Mouse (Mus musculus) forebrain, postnatal 0 days (tissue): Measurements from ENCODE around the gene Ube2o. TPM values are rescaled to one million over a fixed set of nuclear protein-coding genes. Genes with fewer than 3 reads are reported as not detected.

Experiments used
- ATAC-seq: fragments of 200-750 bp; cut with Nextera tagmentation; 2 replicates; pipeline ENCODE4 v1.8.0; 2017; ENCODE audit warnings: mild to moderate bottlenecking, moderate library complexity
- DNase-seq: peaks from one replicate; pipeline ENCODE4 v3.0.0-alpha.2; 2015
- H3K27ac ChIP-seq: fragments of 300-500 bp; sonication (generic); 2 replicates; pipeline ENCODE4 v1.5.1; 2014; ENCODE audit warnings: low read depth, mild to moderate bottlenecking, antibody characterized with exemption, low read length, moderate library complexity, mixed read lengths
- H3K27me3 ChIP-seq: fragments of 300-500 bp; sonication (generic); 2 replicates; pipeline ENCODE4 v1.6.1; 2014; ENCODE audit warnings: mild to moderate bottlenecking, low read length, mixed read lengths; ENCODE audit not compliant: insufficient read depth
- H3K36me3 ChIP-seq: fragments of 300-500 bp; sonication (generic); 2 replicates; pipeline ENCODE4 v1.6.1; 2014; ENCODE audit warnings: mild to moderate bottlenecking, moderate library complexity; ENCODE audit not compliant: insufficient read depth
- H3K4me1 ChIP-seq: fragments of 300-500 bp; sonication (generic); 2 replicates; pipeline ENCODE4 v1.6.1; 2014; ENCODE audit warnings: antibody characterized with exemption; ENCODE audit not compliant: insufficient read depth
- H3K4me2 ChIP-seq: fragments of 300-500 bp; sonication (generic); 2 replicates; pipeline ENCODE4 v1.6.1; 2014; ENCODE audit warnings: low read depth, mild to moderate bottlenecking, moderate library complexity
- H3K4me3 ChIP-seq: fragments of 300-500 bp; sonication (generic); 2 replicates; pipeline ENCODE4 v1.5.1; 2014; ENCODE audit warnings: low read depth, low read length, mixed read lengths
- H3K9ac ChIP-seq: fragments of 300-500 bp; sonication (generic); 2 replicates; pipeline ENCODE4 v1.6.1; 2014; ENCODE audit warnings: mild to moderate bottlenecking
- H3K9me3 ChIP-seq: fragments of 300-500 bp; sonication (generic); 2 replicates; pipeline ENCODE4 v1.6.1; 2016; ENCODE audit warnings: low read length
- CTCF ChIP-seq: sonication (generic); IDR thresholded peaks from 2 replicates; pipeline ENCODE4 v1.5.1; 2016; ENCODE audit warnings: antibody characterized with exemption, control low read depth, low read depth
- WGBS: fragments of 180-500 bp; shearing (Covaris S2); extraction: QIAGEN DNeasy Blood & Tissue Kit; methylation state at CpG from one replicate; pipeline ENCODE4 v1.1.7; 2014; 5-methylcytosine and 5-hydroxymethylcytosine counted together
- polyA plus RNA-seq: library from polyadenylated mRNA; unstranded; fragments of >200 nt; fragmentation: Nextera tagmentation; extraction: Ambion mirVana; gene quantifications from 2 replicates; pipeline ENCODE4 v1.2.1, GENCODE M21; 2015
- total RNA-seq: library from RNA; depleted of rRNA; stranded (reverse); fragments of >200 nt; gene quantifications from 2 replicates; pipeline ENCODE4 v1.2.3, GENCODE M21; 2014; rRNA removed

Gene Ube2o
- total RNA-seq (81.3 and 94.1 TPM in 2 replicates), polyA plus RNA-seq (26.6 and 32.1 TPM in 2 replicates)

- Histone ChIP-seq H3K4me3 (peak within 1 kb of the TSS; percentile 98), H3K36me3 (no peaks in the 10 kb centered on the region), H3K9me3 (no peaks in the 10 kb centered on the region), H3K27ac (peak within 1 kb of the TSS; percentile 93), H3K27me3 (no peaks in the 10 kb centered on the region), H3K4me1 (peaks cover 12% of the 10 kb centered on the region; the same call in 1 of the 2 replicates), H3K4me2 (peak within 1 kb of the TSS; percentile 49), H3K9ac (peak within 1 kb of the TSS; percentile 97)
- TF ChIP-seq CTCF: peak; percentile 79
- ATAC-seq (peak; percentile 96), DNase-seq (peak; percentile 93)
- WGBS: 6% methylated on average over 44 of the region's 51 CpGs
Measured at GRCm38 (mm10) chr11:116581376-116581814, at the start of gene Ube2o. Gene Ube2o, minus strand, starts transcription at chr11:116581447.

- no peaks in the 10 kb centered on the region for H3K4me1 ChIP-seq
- H3K27me3 ChIP-seq: no peaks in the 10 kb centered on the region
- no peak for TF ChIP-seq CTCF
- no peaks in the 10 kb centered on the region for H3K9me3 ChIP-seq
- no peak for DNase-seq
- no peak for ATAC-seq
- H3K4me2 ChIP-seq: no peak overlapping the region
- H3K9ac ChIP-seq: no peak overlapping the region
- WGBS: 58% methylated on average over 12 of the region's 12 CpGs
- no peak overlapping the region for H3K27ac ChIP-seq
- H3K4me3 ChIP-seq: no peak overlapping the region
- no peaks in the 10 kb centered on the region for H3K36me3 ChIP-seq
Measured at GRCm38 (mm10) chr11:116630171-116630965, 49.1 kb upstream of the Ube2o start.

- no peaks in the 10 kb centered on the region for H3K4me1 ChIP-seq
- no peak overlapping the region for H3K27ac ChIP-seq
- no peak overlapping the region for H3K9ac ChIP-seq
- 86% methylated on average over 6 of the region's 6 CpGs for WGBS
- ATAC-seq: no peak
- no peak overlapping the region for H3K4me2 ChIP-seq
- TF ChIP-seq CTCF: no peak
- no peak for DNase-seq
- H3K27me3 ChIP-seq: peaks cover 5% of the 10 kb centered on the region; the same call in 1 of the 2 replicates
- no peaks in the 10 kb centered on the region for H3K9me3 ChIP-seq
- no peaks in the 10 kb centered on the region for H3K36me3 ChIP-seq
- H3K4me3 ChIP-seq: no peak overlapping the region
Measured at GRCm38 (mm10) chr11:116629472-116629871, 48.2 kb upstream of the Ube2o start.

- ATAC-seq (peak; percentile 85), DNase-seq (peak; percentile 95)
- no peak overlapping the region for H3K4me3 ChIP-seq
- H3K4me2 ChIP-seq: no peak overlapping the region
- no peaks in the 10 kb centered on the region for H3K4me1 ChIP-seq
- H3K9ac ChIP-seq: no peak overlapping the region
- H3K9me3 ChIP-seq: no peaks in the 10 kb centered on the region
- peaks cover 5% of the 10 kb centered on the region; the same call in 1 of the 2 replicates for H3K27me3 ChIP-seq
- WGBS: 57% methylated on average over 9 of the region's 9 CpGs
- no peak overlapping the region for H3K27ac ChIP-seq
- H3K36me3 ChIP-seq: no peaks in the 10 kb centered on the region
- TF ChIP-seq CTCF: peak; percentile 99
Measured at GRCm38 (mm10) chr11:116628712-116629111, 47.5 kb upstream of the Ube2o start.

- no peak overlapping the region for H3K9ac ChIP-seq
- H3K9me3 ChIP-seq: no peaks in the 10 kb centered on the region
- H3K27ac ChIP-seq: no peak overlapping the region
- WGBS: 38% methylated on average over 10 of the region's 10 CpGs
- ATAC-seq: no peak
- no peak overlapping the region for H3K4me2 ChIP-seq
- no peak for DNase-seq
- peaks cover 5% of the 10 kb centered on the region; the same call in 1 of the 2 replicates for H3K27me3 ChIP-seq
- no peak overlapping the region for H3K4me3 ChIP-seq
- TF ChIP-seq CTCF: peak; percentile 45
- no peaks in the 10 kb centered on the region for H3K4me1 ChIP-seq
- no peaks in the 10 kb centered on the region for H3K36me3 ChIP-seq
Measured at GRCm38 (mm10) chr11:116627072-116628020, 46.1 kb upstream of the Ube2o start.

GRCm38 (mm10) chr11:116626299-116627071 lies 45.2 kb upstream of the Ube2o start, which contains the start of gene Rhbdf2:
Gene Rhbdf2, minus strand, starts transcription at chr11:116627019.
- WGBS: 76% methylated on average over 10 of the region's 10 CpGs
- ATAC-seq (no peak), DNase-seq (no peak)
- Histone ChIP-seq H3K36me3 (no peaks in the 10 kb centered on the region), H3K4me2 (no peak within 1 kb of the TSS), H3K27ac (no peak within 1 kb of the TSS), H3K4me1 (no peaks in the 10 kb centered on the region), H3K27me3 (peaks cover 5% of the 10 kb centered on the region; the same call in 1 of the 2 replicates), H3K4me3 (no peak within 1 kb of the TSS), H3K9ac (no peak within 1 kb of the TSS), H3K9me3 (no peaks in the 10 kb centered on the region)
- TF ChIP-seq CTCF: no peak
